Mouse (Mus musculus): ENCODE data around the gene Cul1. TPM values are rescaled to one million over a fixed set of nuclear protein-coding genes. Genes with fewer than 3 reads are reported as not detected.

The Cul1 gene
- polyA plus RNA-seq, 1 experiment from 2014 or later = 156 TPM

- Histone ChIP-seq H3K36me3 (no peaks in the 10 kb centered on the region), H3K4me3 (peak overlapping the region; percentile 98), H3K9ac (peak overlapping the region; percentile 99), H3K27me3 (no peaks in the 10 kb centered on the region), H3K9me3 (replicated peaks) (no peaks in the 10 kb centered on the region), H3K4me2 (replicated peaks) (peak overlapping the region; percentile 54), H3K27ac (peak overlapping the region; percentile 97), H3K4me1 (peaks cover 14% of the 10 kb centered on the region)
- ATAC-seq (ENCODE audit: low FRiP score) = peak; percentile 71
- under 1% methylated on average over 33 of the region's 42 CpGs for WGBS
Measured at GRCm38 (mm10) chr6:47453522-47454130, 428 bp downstream of the Cul1 start.

GRCm38 (mm10) chr6:47454131-47454574 lies 955 bp downstream of the Cul1 start:
- Histone ChIP-seq H3K9ac (peak overlapping the region; percentile 99), H3K4me3 (peak overlapping the region; percentile 98), H3K27ac (peak overlapping the region; percentile 97), H3K36me3 (no peaks in the 10 kb centered on the region), H3K27me3 (no peaks in the 10 kb centered on the region), H3K4me1 (peaks cover 14% of the 10 kb centered on the region), H3K9me3 (replicated peaks) (no peaks in the 10 kb centered on the region), H3K4me2 (replicated peaks) (peak overlapping the region; percentile 54)
- under 1% methylated on average over 35 of the region's 72 CpGs for WGBS
- peak; percentile 86 for ATAC-seq (ENCODE audit: low FRiP score)

DNA sequence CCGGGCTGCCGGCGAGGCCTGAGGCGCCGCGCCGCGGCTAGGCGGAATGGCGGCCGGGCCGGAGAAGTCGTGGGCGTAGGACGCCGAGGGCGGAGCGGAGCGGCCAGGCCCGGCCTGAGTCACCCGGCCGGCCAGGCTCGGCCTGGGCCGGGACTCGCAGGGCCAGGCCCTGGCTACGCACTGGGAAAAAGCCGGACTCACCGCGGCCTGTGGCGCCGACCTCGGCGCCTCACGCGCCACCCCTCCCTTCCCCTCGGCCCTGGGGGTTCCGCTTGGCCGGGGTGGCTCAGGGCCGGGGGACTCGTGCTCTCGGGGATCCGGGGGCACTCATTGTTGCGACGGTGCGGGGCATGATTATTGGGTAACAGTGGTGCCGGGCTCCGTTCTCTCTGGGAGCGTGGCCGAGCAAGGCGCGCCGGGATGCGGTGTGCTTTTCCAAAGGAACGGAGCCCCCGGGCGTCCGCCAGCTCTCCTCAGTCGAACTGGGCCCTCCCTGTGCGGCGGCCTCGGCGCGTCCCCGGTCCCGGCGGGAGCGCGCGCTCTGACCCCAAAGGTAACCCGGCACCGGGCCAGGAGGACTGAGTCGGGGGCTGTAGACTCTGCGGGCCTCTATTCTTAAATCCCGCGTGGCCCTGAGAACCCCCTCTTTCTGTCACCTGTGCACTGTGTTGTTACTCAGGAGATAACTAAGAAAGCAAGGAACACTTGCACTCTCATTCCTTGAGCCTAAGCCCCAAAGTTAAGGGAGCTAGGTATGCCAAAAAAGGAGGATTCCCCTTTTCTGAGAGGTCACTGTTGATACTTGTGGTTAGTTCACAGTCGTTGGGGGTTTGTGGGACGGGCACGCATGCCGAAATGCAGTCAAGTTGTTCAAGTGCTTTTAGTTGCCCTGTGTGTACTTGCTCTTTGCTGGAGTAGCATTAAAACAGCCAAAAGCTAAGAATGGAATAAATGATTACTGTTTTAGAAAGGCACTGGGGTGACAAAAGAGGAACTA lies 1.7 kb downstream of the Cul1 start:
- H3K27ac ChIP-seq = peak overlapping the region; percentile 97
- no peaks in the 10 kb centered on the region for H3K36me3 ChIP-seq
- peak overlapping the region; percentile 98 for H3K4me3 ChIP-seq
- H3K9ac ChIP-seq = peak overlapping the region; percentile 99
- peak; percentile 88 for ATAC-seq (ENCODE audit: low FRiP score)
- no peaks in the 10 kb centered on the region for H3K9me3 ChIP-seq (replicated peaks)
- peak overlapping the region; percentile 54 for H3K4me2 ChIP-seq (replicated peaks)
- no peaks in the 10 kb centered on the region for H3K27me3 ChIP-seq
- WGBS = under 1% methylated on average over 75 of the region's 79 CpGs
- H3K4me1 ChIP-seq = peaks cover 14% of the 10 kb centered on the region

- H3K4me1 ChIP-seq = peaks cover 14% of the 10 kb centered on the region
- no peaks in the 10 kb centered on the region for H3K36me3 ChIP-seq
- H3K9ac ChIP-seq = peak overlapping the region; percentile 29; the same call in 1 of the 2 replicates
- H3K9me3 ChIP-seq (replicated peaks) = no peaks in the 10 kb centered on the region
- H3K27me3 ChIP-seq = no peaks in the 10 kb centered on the region
- WGBS = 92% methylated on average over 1 of the region's 1 CpGs
- peak overlapping the region; percentile 98 for H3K4me3 ChIP-seq
- peak overlapping the region; percentile 54 for H3K4me2 ChIP-seq (replicated peaks)
- ATAC-seq (ENCODE audit: low FRiP score) = no peak
- H3K27ac ChIP-seq = no peak overlapping the region
Measured at GRCm38 (mm10) chr6:47455843-47456242, 2.6 kb downstream of the Cul1 start.

DNA sequence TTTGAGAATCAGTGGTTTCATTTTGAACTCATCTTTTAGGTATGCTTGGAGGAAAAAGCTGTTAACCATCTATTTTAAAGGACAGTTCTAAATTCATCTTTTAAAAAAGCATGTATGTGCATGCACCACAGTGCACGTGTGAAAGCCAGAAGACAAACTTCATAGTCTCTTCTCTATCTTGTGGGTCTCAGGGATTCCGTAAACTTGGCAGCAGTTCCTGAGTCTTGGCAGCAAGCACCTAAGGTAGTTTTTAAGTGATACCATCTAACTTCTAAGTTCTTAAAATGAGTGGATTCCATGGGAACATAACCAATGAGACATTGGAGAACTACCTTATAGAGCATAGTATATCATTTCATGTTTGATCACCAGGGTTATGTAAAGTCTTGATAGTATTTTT lies 3.7 kb downstream of the Cul1 start:
- Histone ChIP-seq H3K4me1 (peaks cover 14% of the 10 kb centered on the region), H3K9me3 (replicated peaks) (no peaks in the 10 kb centered on the region), H3K27ac (no peak overlapping the region), H3K4me2 (replicated peaks) (no peak overlapping the region), H3K27me3 (no peaks in the 10 kb centered on the region), H3K4me3 (no peak overlapping the region), H3K36me3 (no peaks in the 10 kb centered on the region), H3K9ac (no peak overlapping the region)
- WGBS = 91% methylated on average over 2 of the region's 2 CpGs
- ATAC-seq (ENCODE audit: low FRiP score) = no peak

GRCm38 (mm10) chr6:47465400-47465799 lies 12.2 kb downstream of the Cul1 start:
- H3K4me2 ChIP-seq (replicated peaks) = no peak overlapping the region
- 74% methylated on average over 2 of the region's 2 CpGs for WGBS
- H3K4me1 ChIP-seq = no peaks in the 10 kb centered on the region
- H3K9me3 ChIP-seq (replicated peaks) = peaks cover 7% of the 10 kb centered on the region; the same call in 1 of the 2 replicates
- no peaks in the 10 kb centered on the region for H3K36me3 ChIP-seq
- no peak overlapping the region for H3K9ac ChIP-seq
- no peak overlapping the region for H3K4me3 ChIP-seq
- no peak for ATAC-seq (ENCODE audit: low FRiP score)
- no peaks in the 10 kb centered on the region for H3K27me3 ChIP-seq
- no peak overlapping the region for H3K27ac ChIP-seq

DNA sequence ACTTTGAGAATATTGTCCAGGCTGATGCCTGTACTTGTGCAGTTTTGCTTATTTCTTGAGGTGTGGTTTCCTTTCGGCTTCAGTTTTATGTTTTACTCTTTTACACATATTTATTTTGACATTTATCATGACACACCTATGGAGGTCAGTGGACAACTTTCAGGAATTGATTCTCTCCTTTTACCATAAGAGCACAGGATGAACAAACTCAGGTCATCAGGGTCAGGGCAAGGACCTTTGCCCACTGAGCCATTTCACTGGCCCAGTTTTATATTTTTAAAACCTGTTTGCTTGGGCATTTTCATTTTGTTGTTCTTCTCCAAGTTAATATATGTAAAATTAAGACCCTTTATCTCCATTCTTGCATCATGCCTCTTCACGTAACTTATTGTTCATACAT lies 13.3 kb downstream of the Cul1 start:
- H3K4me1 ChIP-seq = no peaks in the 10 kb centered on the region
- WGBS = 94% methylated on average over 2 of the region's 2 CpGs
- no peak for ATAC-seq (ENCODE audit: low FRiP score)

GRCm38 (mm10) chr6:47467058-47467457 lies 13.9 kb downstream of the Cul1 start:
- H3K9me3 ChIP-seq (replicated peaks) = peaks cover 7% of the 10 kb centered on the region; the same call in 1 of the 2 replicates
- no peak for ATAC-seq (ENCODE audit: low FRiP score)
- H3K4me1 ChIP-seq = no peaks in the 10 kb centered on the region
- H3K27me3 ChIP-seq = no peaks in the 10 kb centered on the region
- no peak overlapping the region for H3K27ac ChIP-seq
- no peaks in the 10 kb centered on the region for H3K36me3 ChIP-seq
- H3K4me2 ChIP-seq (replicated peaks) = no peak overlapping the region
- H3K4me3 ChIP-seq = no peak overlapping the region
- no peak overlapping the region for H3K9ac ChIP-seq

More for the DNA sequence above, 13.3 kb downstream of the Cul1 start:
- Histone ChIP-seq H3K9me3 (replicated peaks) (peaks cover 7% of the 10 kb centered on the region; the same call in 1 of the 2 replicates), H3K4me3 (no peak overlapping the region), H3K27me3 (no peaks in the 10 kb centered on the region), H3K4me2 (replicated peaks) (no peak overlapping the region), H3K27ac (no peak overlapping the region), H3K36me3 (no peaks in the 10 kb centered on the region), H3K9ac (no peak overlapping the region)

- Histone ChIP-seq H3K4me1 (no peaks in the 10 kb centered on the region), H3K9me3 (replicated peaks) (peaks cover 7% of the 10 kb centered on the region; the same call in 1 of the 2 replicates), H3K4me3 (no peak overlapping the region), H3K27ac (no peak overlapping the region), H3K4me2 (replicated peaks) (no peak overlapping the region), H3K27me3 (no peaks in the 10 kb centered on the region), H3K36me3 (no peaks in the 10 kb centered on the region), H3K9ac (no peak overlapping the region)
- no peak for ATAC-seq (ENCODE audit: low FRiP score)
Measured at GRCm38 (mm10) chr6:47469760-47470159, 16.6 kb downstream of the Cul1 start.

- Histone ChIP-seq H3K36me3 (no peaks in the 10 kb centered on the region), H3K27ac (no peak overlapping the region), H3K4me1 (no peaks in the 10 kb centered on the region), H3K9ac (no peak overlapping the region), H3K27me3 (no peaks in the 10 kb centered on the region), H3K4me3 (no peak overlapping the region), H3K9me3 (replicated peaks) (peaks cover 7% of the 10 kb centered on the region; the same call in 1 of the 2 replicates), H3K4me2 (replicated peaks) (no peak overlapping the region)
- no peak for ATAC-seq (ENCODE audit: low FRiP score)
Measured at GRCm38 (mm10) chr6:47472444-47472843, 19.2 kb downstream of the Cul1 start.

DNA sequence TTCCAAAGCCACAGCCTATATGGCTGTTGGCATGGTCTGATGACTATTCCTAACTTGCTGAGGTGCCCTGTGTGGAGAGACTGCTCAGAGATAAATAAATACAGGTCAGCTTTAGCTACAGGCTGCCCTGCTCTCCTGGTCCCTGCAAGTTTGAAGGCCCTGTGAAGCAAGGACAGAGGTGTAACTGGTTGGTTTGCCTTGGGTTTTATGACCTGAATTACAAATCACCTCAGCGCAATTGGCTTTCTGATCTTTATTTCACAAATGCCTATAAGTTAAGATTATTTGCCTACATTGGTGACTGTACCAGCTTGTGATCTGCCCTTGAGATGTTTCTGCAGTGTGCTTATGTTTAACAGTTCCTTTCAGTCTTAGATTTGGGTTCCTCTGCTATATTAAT lies 28.8 kb downstream of the Cul1 start:
- H3K4me3 ChIP-seq = no peak overlapping the region
- WGBS = 94% methylated on average over 1 of the region's 1 CpGs
- H3K9ac ChIP-seq = no peak overlapping the region
- no peak overlapping the region for H3K27ac ChIP-seq
- H3K4me2 ChIP-seq (replicated peaks) = no peak overlapping the region
- no peaks in the 10 kb centered on the region for H3K9me3 ChIP-seq (replicated peaks)
- no peak for ATAC-seq (ENCODE audit: low FRiP score)
- no peaks in the 10 kb centered on the region for H3K4me1 ChIP-seq
- H3K36me3 ChIP-seq = peaks cover 2% of the 10 kb centered on the region; the same call in 1 of the 2 replicates
- no peaks in the 10 kb centered on the region for H3K27me3 ChIP-seq

GRCm38 (mm10) chr6:47494562-47494961 lies 41.4 kb downstream of the Cul1 start:
- WGBS = 94% methylated on average over 4 of the region's 4 CpGs
- Histone ChIP-seq H3K27ac (no peak overlapping the region), H3K4me1 (no peaks in the 10 kb centered on the region), H3K36me3 (no peaks in the 10 kb centered on the region), H3K9me3 (replicated peaks) (no peaks in the 10 kb centered on the region), H3K27me3 (no peaks in the 10 kb centered on the region), H3K4me2 (replicated peaks) (no peak overlapping the region), H3K9ac (no peak overlapping the region), H3K4me3 (no peak overlapping the region)
- ATAC-seq (ENCODE audit: low FRiP score) = no peak

All from hindbrain, embryonic 12.5 days (tissue).